Mouse (Mus musculus) urinary bladder, postnatal 10 days (tissue): ENCODE data around the gene Gm48551.
A peak's percentile ranks its signal among the peaks of the same experiment; 100 is the strongest.

Source experiments
- DNase-seq: peaks from one replicate; pipeline ENCODE4 v3.0.0; 2022; ENCODE audit warnings: low spot score

The Gm48551 gene

GRCm38 (mm10) chr10:81430831-81431525 lies 46.7 kb downstream of the Gm48551 start:
- peak; percentile 10 for DNase-seq

GRCm38 (mm10) chr10:81431526-81432168 lies 47.4 kb downstream of the Gm48551 start:
- DNase-seq: peak; percentile 14

- DNase-seq: peak; percentile 9
Observed at GRCm38 (mm10) chr10:81432169-81432867, 48.1 kb downstream of the Gm48551 start.

GRCm38 (mm10) chr10:81432868-81433262 lies 48.6 kb downstream of the Gm48551 start:
- DNase-seq: peak; percentile 69

- DNase-seq: peak; percentile 8
Observed at GRCm38 (mm10) chr10:81433541-81434289, 49.4 kb downstream of the Gm48551 start.

- no peak for DNase-seq
Observed at GRCm38 (mm10) chr10:81434361-81435263, 50.3 kb downstream of the Gm48551 start.

- no peak for DNase-seq
Observed at GRCm38 (mm10) chr10:81435436-81435835, 51.2 kb downstream of the Gm48551 start.

- no peak for DNase-seq
Observed at GRCm38 (mm10) chr10:81441019-81441418, 56.8 kb downstream of the Gm48551 start.
